Mouse (Mus musculus) ES-E14 (cell line): ENCODE data around the gene Ino80e.

ENCODE experiments used
- CHD2 ChIP-seq: IDR thresholded peaks from 2 replicates; pipeline ENCODE4 v1.6.1; 2014; ENCODE audit warnings: mild to moderate bottlenecking, low read depth, low read length, inconsistent platforms
- ZC3H11A ChIP-seq: IDR thresholded peaks from 2 replicates; pipeline ENCODE4 v1.6.1; 2012; ENCODE audit warnings: low read depth, mild to moderate bottlenecking, inconsistent platforms, low read length, borderline replicate concordance

DNA sequence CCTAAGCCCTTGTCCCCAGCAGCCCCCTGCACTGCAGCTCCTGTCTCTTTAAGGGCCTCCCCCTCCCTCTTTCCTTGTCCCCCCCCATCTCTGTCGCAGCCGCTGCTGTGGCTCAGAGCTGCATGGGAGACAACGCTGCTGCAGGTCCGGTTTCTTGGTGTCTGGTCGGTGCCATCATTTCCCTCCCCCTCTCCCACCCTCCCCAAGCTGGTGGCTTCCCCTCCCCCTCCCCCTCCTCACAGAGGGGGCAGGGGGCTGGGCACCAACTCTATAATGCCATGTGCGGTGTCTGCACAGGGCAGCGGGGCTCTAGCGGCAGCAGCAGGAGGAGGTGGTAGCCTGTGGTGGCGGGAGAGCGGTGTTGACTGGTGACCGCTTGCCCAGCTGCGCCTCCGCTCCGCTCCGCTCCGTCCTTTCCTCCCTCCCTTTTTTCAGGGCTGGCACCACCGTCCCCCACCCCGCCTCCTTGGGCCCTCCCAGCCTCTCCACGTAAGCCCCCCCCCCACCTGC, 38.9 kb downstream of the Ino80e start:
- no peak for TF ChIP-seq ZC3H11A
- TF ChIP-seq CHD2: no peak
